Mouse (Mus musculus) stomach, postnatal 0 days (tissue): ENCODE data around the gene Zfp512. TPM values are rescaled to one million over a fixed set of nuclear protein-coding genes. Genes with fewer than 3 reads are reported as not detected.

Experiments used
- ATAC-seq: fragments of 200-750 bp; cut with Nextera tagmentation; 2 replicates; pipeline ENCODE4 v1.8.0; 2017; ENCODE audit not compliant: low FRiP score, low TSS enrichment
- DNase-seq: peaks from one replicate; pipeline ENCODE4 v3.0.0-alpha.2; 2016; ENCODE audit warnings: low spot score
- H3K27ac ChIP-seq: fragments of 300-500 bp; sonication (generic); replicated peaks from 2 replicates; pipeline ENCODE4 v1.5.1; 2014; ENCODE audit warnings: mild to moderate bottlenecking, control low read depth
- H3K27me3 ChIP-seq: fragments of 300-500 bp; sonication (generic); 2 replicates; pipeline ENCODE4 v1.6.1; 2014; ENCODE audit warnings: low read length; ENCODE audit not compliant: control insufficient read depth, insufficient read depth
- H3K36me3 ChIP-seq: fragments of 300-500 bp; sonication (generic); 2 replicates; pipeline ENCODE4 v1.6.1; 2014; ENCODE audit warnings: low read length, mixed read lengths; ENCODE audit not compliant: control insufficient read depth, insufficient read depth
- H3K4me1 ChIP-seq: fragments of 300-500 bp; sonication (generic); replicated peaks from 2 replicates; pipeline ENCODE4 v1.6.1; 2014; ENCODE audit warnings: antibody characterized with exemption; ENCODE audit not compliant: control insufficient read depth, insufficient read depth
- H3K4me2 ChIP-seq: fragments of 300-500 bp; sonication (generic); replicated peaks from 2 replicates; pipeline ENCODE4 v1.6.1; 2014; ENCODE audit warnings: low read depth, mild to moderate bottlenecking, control low read depth, moderate library complexity
- H3K4me3 ChIP-seq: fragments of 300-500 bp; sonication (generic); 2 replicates; pipeline ENCODE4 v1.5.1; 2014; ENCODE audit warnings: low read depth, low read length, control low read depth
- H3K9ac ChIP-seq: fragments of 300-500 bp; sonication (generic); 2 replicates; pipeline ENCODE4 v1.6.1; 2014; ENCODE audit warnings: mild to moderate bottlenecking, low read length, control low read depth, mixed read lengths
- H3K9me3 ChIP-seq: fragments of 300-500 bp; sonication (generic); 2 replicates; pipeline ENCODE4 v1.6.1; 2016; ENCODE audit warnings: low read length; ENCODE audit not compliant: control insufficient read depth
- CTCF ChIP-seq: IDR thresholded peaks from 2 replicates; pipeline ENCODE4 v1.5.1; 2016; ENCODE audit warnings: antibody characterized with exemption, low read depth, mild to moderate bottlenecking, moderate library complexity
- EP300 ChIP-seq: optimal IDR thresholded peaks from 2 replicates; pipeline ENCODE3; 2016; ENCODE audit warnings: antibody characterized with exemption
- WGBS: fragments of 180-500 bp; shearing (Covaris S2); extraction: QIAGEN DNeasy Blood & Tissue Kit; methylation state at CpG from one replicate; pipeline ENCODE4 v1.1.7; 2014; 5-methylcytosine and 5-hydroxymethylcytosine counted together
- polyA plus RNA-seq: library from polyadenylated mRNA; unstranded; fragments of >200 nt; fragmentation: Nextera tagmentation; extraction: Ambion mirVana; gene quantifications from 2 replicates; pipeline ENCODE4 v1.2.1, GENCODE M21; 2015

The Zfp512 gene
- polyA plus RNA-seq, 1 experiment from 2014 or later = 13.3 TPM

DNA sequence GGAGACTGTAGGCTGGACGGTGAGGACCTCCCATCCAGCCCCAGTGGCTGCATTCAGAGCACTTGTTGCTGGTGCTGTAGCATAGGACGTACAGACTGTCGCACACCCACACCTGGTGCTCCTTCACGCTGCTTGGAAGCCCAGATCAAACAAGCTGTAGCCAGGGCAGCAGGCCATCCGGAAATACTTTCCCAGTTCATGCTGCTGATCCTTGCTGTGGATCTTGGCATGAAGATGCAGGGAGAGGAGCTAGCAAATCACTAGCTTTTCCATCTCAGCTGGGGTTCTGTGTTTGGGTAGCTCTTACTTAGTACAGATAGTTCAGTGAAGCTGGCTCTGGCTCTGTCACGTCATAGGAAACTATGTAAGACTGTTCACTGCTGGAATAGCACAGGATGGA, 17.5 kb downstream of the Zfp512 start:
- TF ChIP-seq EP300 (no peak), CTCF (no peak)
- Histone ChIP-seq H3K4me3 (no peak overlapping the region), H3K27me3 (no peaks in the 10 kb centered on the region), H3K27ac (no peak overlapping the region), H3K36me3 (peaks cover 27% of the 10 kb centered on the region; the same call in 1 of the 2 replicates), H3K4me2 (no peak overlapping the region), H3K9me3 (no peaks in the 10 kb centered on the region), H3K9ac (no peak overlapping the region), H3K4me1 (no peaks in the 10 kb centered on the region)
- no peak for ATAC-seq
- 96% methylated on average over 6 of the region's 6 CpGs for WGBS
- no peak for DNase-seq

DNA sequence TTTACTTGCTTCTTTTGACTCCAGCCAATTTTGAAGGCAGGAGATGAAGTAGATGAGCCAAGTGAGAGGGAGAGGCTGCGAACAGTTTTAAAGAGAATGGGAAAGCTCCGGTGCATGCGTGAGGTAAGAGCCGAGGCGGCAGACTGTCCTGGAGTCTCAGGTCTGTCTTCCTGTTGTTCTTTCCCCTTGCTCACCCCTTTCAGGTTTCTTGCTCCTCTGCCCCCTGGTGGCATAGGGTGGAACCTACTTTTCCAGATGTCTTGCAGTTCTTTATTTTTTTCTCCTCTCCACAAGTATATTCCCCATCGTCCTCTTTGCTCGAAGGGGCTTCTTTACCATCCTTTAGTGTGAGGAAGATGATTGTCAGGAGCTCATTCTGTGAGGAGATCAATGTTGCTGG, 18.1 kb downstream of the Zfp512 start:
- no peak for TF ChIP-seq EP300
- peak; percentile 78 for TF ChIP-seq CTCF
- WGBS = 67% methylated on average over 7 of the region's 7 CpGs
- Histone ChIP-seq H3K36me3 (peaks cover 27% of the 10 kb centered on the region), H3K4me2 (no peak overlapping the region), H3K9ac (no peak overlapping the region), H3K9me3 (no peaks in the 10 kb centered on the region), H3K4me3 (no peak overlapping the region), H3K4me1 (no peaks in the 10 kb centered on the region), H3K27ac (no peak overlapping the region), H3K27me3 (no peaks in the 10 kb centered on the region)
- DNase-seq = peak; percentile 69
- ATAC-seq = no peak

DNA sequence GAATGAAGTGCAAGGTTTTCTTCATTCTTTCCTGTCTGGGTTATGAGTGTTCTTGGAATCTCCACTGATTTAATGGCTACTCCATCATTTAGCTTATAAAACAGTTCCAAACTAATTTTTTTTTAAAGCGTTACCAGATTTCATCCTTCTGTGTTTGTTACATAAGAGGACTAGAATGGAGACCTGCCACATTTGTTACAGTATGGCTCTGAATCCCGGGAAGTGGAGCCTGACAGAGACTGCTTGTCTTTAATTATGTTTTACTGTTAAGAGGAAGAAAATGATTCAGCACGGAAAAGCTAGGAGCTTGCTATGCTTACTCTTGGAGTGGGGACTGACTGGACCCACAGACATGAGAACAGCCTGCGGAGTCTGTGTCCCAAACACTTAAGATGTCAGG, 28.3 kb downstream of the Zfp512 start:
- WGBS = 84% methylated on average over 4 of the region's 4 CpGs
- Histone ChIP-seq H3K4me2 (no peak overlapping the region), H3K4me3 (no peak overlapping the region), H3K36me3 (peaks cover 21% of the 10 kb centered on the region), H3K9ac (no peak overlapping the region), H3K9me3 (no peaks in the 10 kb centered on the region), H3K4me1 (no peaks in the 10 kb centered on the region), H3K27me3 (no peaks in the 10 kb centered on the region), H3K27ac (no peak overlapping the region)
- ATAC-seq = no peak
- TF ChIP-seq EP300 = no peak
- TF ChIP-seq CTCF = no peak
- DNase-seq = no peak

DNA sequence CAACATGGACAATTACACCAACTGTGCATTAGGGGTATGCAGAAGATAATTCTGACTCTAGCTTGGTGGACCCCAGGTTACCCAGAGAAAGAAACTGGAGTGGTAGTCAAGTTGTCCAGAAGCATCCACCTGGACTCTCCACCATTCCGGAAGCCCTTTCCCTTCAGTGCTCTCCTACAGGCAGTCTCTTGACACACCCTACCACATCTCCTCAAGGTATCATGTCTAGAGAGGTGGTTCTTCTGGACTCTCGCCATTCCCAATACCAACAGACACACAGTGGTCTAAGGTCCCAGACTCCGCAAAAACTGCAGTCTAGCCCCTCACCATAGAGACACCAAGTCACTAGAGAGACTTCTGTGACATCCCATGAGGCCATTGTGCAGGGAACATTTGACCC, 33.2 kb downstream of the Zfp512 start, which contains the start of gene 4930548H24Rik:
4930548H24Rik (plus strand) TSS at position 301 of the 400 bp plus-strand sequence.
- Histone ChIP-seq H3K27ac (no peak within 1 kb of the TSS), H3K4me2 (no peak within 1 kb of the TSS), H3K4me3 (no peak within 1 kb of the TSS), H3K4me1 (no peaks in the 10 kb centered on the region), H3K9ac (no peak within 1 kb of the TSS), H3K9me3 (no peaks in the 10 kb centered on the region), H3K27me3 (no peaks in the 10 kb centered on the region), H3K36me3 (no peaks in the 10 kb centered on the region)
- TF ChIP-seq CTCF (no peak), EP300 (no peak)
- DNase-seq (no peak), ATAC-seq (no peak)
- 96% methylated on average over 3 of the region's 3 CpGs for whole genome bisulfite sequencing

DNA sequence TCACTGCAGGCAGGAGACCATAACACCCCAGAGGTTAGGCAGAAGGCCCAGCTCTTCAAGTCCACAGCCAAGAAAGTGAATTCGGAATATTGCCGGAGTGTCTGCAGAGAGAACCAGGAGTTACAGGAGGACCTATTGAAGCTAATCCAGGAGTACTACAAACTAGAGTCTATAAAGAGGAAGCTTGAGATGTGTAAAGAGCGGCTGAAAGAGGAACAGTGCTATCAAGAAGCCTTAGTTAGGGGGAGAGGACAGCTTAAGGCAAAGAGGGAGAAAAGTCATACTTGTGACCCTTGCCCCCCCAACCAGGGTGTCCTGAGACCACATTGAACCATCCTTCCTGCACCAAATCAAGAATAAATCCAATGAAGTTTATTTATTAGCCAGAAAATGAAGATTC, 35.7 kb downstream of the Zfp512 start:
- H3K36me3 ChIP-seq = no peaks in the 10 kb centered on the region
- H3K4me3 ChIP-seq = no peak overlapping the region
- TF ChIP-seq EP300 = no peak
- no peak for TF ChIP-seq CTCF
- ATAC-seq (no peak), DNase-seq (no peak)
- H3K4me2 ChIP-seq = no peak overlapping the region
- WGBS = 90% methylated on average over 3 of the region's 3 CpGs
- H3K9me3 ChIP-seq = no peaks in the 10 kb centered on the region
- no peaks in the 10 kb centered on the region for H3K4me1 ChIP-seq
- no peak overlapping the region for H3K9ac ChIP-seq
- H3K27ac ChIP-seq = no peak overlapping the region
- H3K27me3 ChIP-seq = no peaks in the 10 kb centered on the region

DNA sequence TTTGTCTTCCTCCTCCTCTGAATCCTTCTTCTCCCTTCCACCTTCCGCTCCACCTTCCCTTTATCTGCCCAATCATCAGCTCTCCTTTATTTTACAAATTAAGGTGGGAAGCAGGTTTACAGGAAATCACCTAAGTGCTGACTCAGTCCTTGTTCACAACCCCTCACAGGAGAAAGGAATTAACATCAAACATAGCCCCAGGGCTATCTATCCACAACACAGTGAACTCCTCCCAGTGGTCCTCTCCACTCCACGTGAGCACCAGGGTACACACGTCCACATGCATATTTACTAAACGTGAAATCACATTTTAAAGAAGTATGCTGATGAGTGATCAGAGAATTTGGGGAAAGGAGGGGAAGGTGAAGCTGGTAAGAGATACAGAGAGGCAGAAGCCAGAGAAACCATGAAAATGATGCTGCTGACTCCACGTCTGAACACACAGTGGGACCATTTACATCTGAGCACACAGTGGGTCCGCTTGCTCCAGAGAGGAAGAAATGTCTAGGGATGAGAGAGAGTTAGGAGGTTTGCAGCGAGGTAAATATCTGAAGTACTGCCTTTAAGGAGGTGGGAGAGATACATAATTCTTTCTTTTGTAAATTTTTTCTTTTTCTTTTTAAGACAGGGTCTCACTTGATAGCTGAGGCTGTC, 37.0 kb downstream of the Zfp512 start:
- no peak for DNase-seq
- no peaks in the 10 kb centered on the region for H3K36me3 ChIP-seq
- H3K4me3 ChIP-seq = no peak overlapping the region
- no peak overlapping the region for H3K4me2 ChIP-seq
- ATAC-seq = no peak
- no peaks in the 10 kb centered on the region for H3K4me1 ChIP-seq
- no peak overlapping the region for H3K27ac ChIP-seq
- no peaks in the 10 kb centered on the region for H3K27me3 ChIP-seq
- H3K9me3 ChIP-seq = no peaks in the 10 kb centered on the region
- H3K9ac ChIP-seq = no peak overlapping the region
- TF ChIP-seq CTCF (no peak), EP300 (no peak)
- WGBS = 50% methylated on average over 7 of the region's 7 CpGs
